Mouse (Mus musculus) mouse embryonic stem cell (cell line): ENCODE measurements around the gene Limk1.

Experiments used
- in situ Hi-C, 2 experiments: fragments of 300-500 bp; cut with MboI; formaldehyde crosslinking; loops; 1 replicate in 1 of 2; 3 replicates in 1 of 2; pipeline ENCODE4 v1.14.3; 2019 to 2020; ENCODE audit warnings: low sequenced_read_pairs in 2 of 2, low pct_unique_long_range_greater_than_20kb in 1 of 2, mixed read lengths in 1 of 2; ENCODE audit not compliant: unreplicated experiment in 1 of 2

The Limk1 gene

DNA sequence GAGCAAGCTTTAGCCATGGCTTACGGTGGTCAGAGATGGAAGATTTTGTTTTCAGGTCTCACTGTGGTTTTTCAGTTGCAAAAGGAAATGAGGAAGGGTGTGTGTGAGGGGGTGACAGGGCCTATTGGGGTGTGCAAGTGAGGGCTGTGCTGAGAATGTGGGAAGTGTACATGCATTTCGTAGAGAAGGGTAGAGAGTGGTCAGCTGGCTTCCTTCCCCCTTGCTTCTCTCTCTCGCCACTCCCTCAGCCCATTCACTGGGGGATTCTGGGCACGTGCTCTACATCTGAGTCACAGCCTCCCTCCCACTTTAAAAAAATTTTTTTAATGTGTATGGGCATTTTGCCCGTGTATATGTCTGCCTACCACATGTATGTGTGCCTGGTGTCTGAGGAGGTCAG lies 81.3 kb downstream of the Limk1 start:
- in situ Hi-C loops, result no loop called here

GRCm38 (mm10) chr5:134606314-134606713 lies 82.1 kb downstream of the Limk1 start:
- in situ Hi-C loops, result no loop called here
